Mouse (Mus musculus) heart, postnatal 0 days (tissue): ENCODE measurements at regions not wholly inside any gene's neighbourhood (a gene's known extent, or its start where the extent isn't known, plus 50 kb on each side); places are given as distances from the start of the nearest gene placed in this dataset.
A peak's percentile ranks its signal among the peaks of the same experiment; 100 is the strongest.
"Not testable (repeated sequence)": the region's sequence is repeated elsewhere in the genome, so short reads cannot be mapped to it uniquely, and the experiment has no call there.

Experiments
- ATAC-seq: fragments of 200-750 bp; cut with Nextera tagmentation; 2 replicates; pipeline ENCODE4 v1.8.0; 2017; ENCODE audit warnings: low read depth, moderate number of reproducible peaks, moderate library complexity; ENCODE audit not compliant: insufficient read depth
- DNase-seq: peaks from one replicate; pipeline ENCODE4 v3.0.0-alpha.2; 2016; ENCODE audit warnings: low spot score
- H3K27ac ChIP-seq: fragments of 300-500 bp; sonication (generic); 2 replicates; pipeline ENCODE4 v1.5.1; 2014; ENCODE audit warnings: low read depth, mild to moderate bottlenecking
- H3K27me3 ChIP-seq: fragments of 300-500 bp; sonication (generic); 2 replicates; pipeline ENCODE4 v1.6.1; 2014; ENCODE audit warnings: low read length, mixed read lengths; ENCODE audit not compliant: control insufficient read depth, insufficient read depth
- H3K36me3 ChIP-seq: fragments of 300-500 bp; sonication (generic); replicated peaks from 2 replicates; pipeline ENCODE4 v1.6.1; 2014; ENCODE audit warnings: low read length, mixed read lengths; ENCODE audit not compliant: control insufficient read depth, insufficient read depth
- H3K4me1 ChIP-seq: fragments of 300-500 bp; sonication (generic); 2 replicates; pipeline ENCODE4 v1.6.1; 2014; ENCODE audit warnings: antibody characterized with exemption; ENCODE audit not compliant: control insufficient read depth, insufficient read depth
- H3K4me2 ChIP-seq: fragments of 300-500 bp; sonication (generic); 2 replicates; pipeline ENCODE4 v1.6.1; 2014; ENCODE audit warnings: low read depth, mild to moderate bottlenecking, low read length, moderate library complexity
- H3K4me3 ChIP-seq: fragments of 300-500 bp; sonication (generic); 2 replicates; pipeline ENCODE4 v1.5.1; 2014; ENCODE audit warnings: low read depth, low read length
- H3K9ac ChIP-seq: fragments of 300-500 bp; sonication (generic); replicated peaks from 2 replicates; pipeline ENCODE4 v1.6.1; 2014; ENCODE audit warnings: low read depth, low read length, mixed read lengths
- H3K9me3 ChIP-seq: fragments of 300-500 bp; sonication (generic); replicated peaks from 2 replicates; pipeline ENCODE4 v1.6.1; 2016; ENCODE audit warnings: low read length; ENCODE audit not compliant: control insufficient read depth
- CTCF ChIP-seq: IDR thresholded peaks from 2 replicates; pipeline ENCODE4 v1.5.1; 2016; ENCODE audit warnings: antibody characterized with exemption, control low read depth, low read depth
- EP300 ChIP-seq: IDR thresholded peaks from 2 replicates; pipeline ENCODE4 v1.6.1; 2016; ENCODE audit warnings: antibody characterized with exemption, low read depth
- WGBS: fragments of 180-500 bp; shearing (Covaris S2); extraction: QIAGEN DNeasy Blood & Tissue Kit; methylation state at CpG from one replicate; pipeline ENCODE4 v1.1.7; 2014; 5-methylcytosine and 5-hydroxymethylcytosine counted together

DNA sequence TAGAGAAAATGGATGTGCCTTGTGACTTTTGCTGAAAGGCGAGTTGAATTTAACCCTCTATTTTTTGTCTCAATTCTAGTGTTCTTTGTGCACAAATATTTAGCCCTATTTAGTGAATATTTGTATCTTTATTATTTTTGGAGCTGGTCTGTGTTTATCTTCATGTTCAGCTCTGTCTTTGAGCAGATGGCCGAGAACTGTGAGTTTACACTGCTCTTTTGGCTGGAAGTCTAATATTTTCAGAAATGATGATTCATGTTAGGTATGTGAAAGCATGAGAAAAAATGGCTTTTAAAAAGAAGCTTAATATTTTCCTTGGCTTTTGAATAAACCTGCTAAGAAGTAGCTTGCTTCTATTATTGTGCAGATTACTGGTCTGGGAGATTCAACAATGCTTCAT, 505.4 kb downstream of the Sema5a start:
- 64% methylated on average over 2 of the region's 2 CpGs for WGBS
- Histone ChIP-seq H3K27ac (no peak overlapping the region), H3K36me3 (no peaks in the 10 kb centered on the region), H3K9me3 (no peaks in the 10 kb centered on the region), H3K4me2 (no peak overlapping the region), H3K4me3 (no peak overlapping the region), H3K27me3 (no peaks in the 10 kb centered on the region), H3K9ac (no peak overlapping the region), H3K4me1 (no peaks in the 10 kb centered on the region)
- no peak for TF ChIP-seq EP300
- no peak for TF ChIP-seq CTCF
- ATAC-seq = no peak
- no peak for DNase-seq

GRCm38 (mm10) chr15:32751991-32752390, 507.4 kb downstream of the Sema5a start:
- no peak for ATAC-seq
- no peaks in the 10 kb centered on the region for H3K36me3 ChIP-seq
- 42% methylated on average over 3 of the region's 3 CpGs for WGBS

DNA sequence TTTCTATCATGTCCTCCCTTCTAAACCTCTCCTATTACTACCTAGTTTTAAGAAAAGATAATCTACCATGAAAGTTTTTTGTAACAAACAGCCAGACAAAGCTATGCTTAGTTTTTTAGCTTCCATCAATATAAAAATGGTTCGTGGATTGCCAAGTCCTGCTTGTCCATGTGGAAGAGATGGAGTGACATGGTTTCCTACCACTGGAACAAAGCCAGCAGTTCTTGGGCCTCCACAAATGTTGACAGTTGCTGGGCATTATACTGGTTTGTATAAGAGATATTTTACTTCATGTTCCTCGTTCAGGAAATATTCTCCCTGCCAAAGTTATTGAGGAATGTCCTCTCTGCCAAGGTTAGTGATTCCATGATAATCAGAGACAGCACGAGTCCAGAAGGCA, 515.5 kb downstream of the Sema5a start:
- DNase-seq (no peak), ATAC-seq (no peak)
- Histone ChIP-seq H3K27me3 (no peaks in the 10 kb centered on the region), H3K9me3 (no peaks in the 10 kb centered on the region), H3K27ac (no peak overlapping the region), H3K4me3 (no peak overlapping the region), H3K9ac (no peak overlapping the region), H3K4me2 (no peak overlapping the region), H3K4me1 (no peaks in the 10 kb centered on the region), H3K36me3 (no peaks in the 10 kb centered on the region)
- WGBS = 37% methylated on average over 3 of the region's 3 CpGs
- TF ChIP-seq EP300 (no peak), CTCF (no peak)

More at GRCm38 (mm10) chr15:32751991-32752390, 507.4 kb downstream of the Sema5a start:
- H3K4me1 ChIP-seq = no peaks in the 10 kb centered on the region
- no peak for DNase-seq
- no peak overlapping the region for H3K4me3 ChIP-seq
- H3K27me3 ChIP-seq = no peaks in the 10 kb centered on the region
- no peak overlapping the region for H3K27ac ChIP-seq
- H3K4me2 ChIP-seq = no peak overlapping the region
- no peak overlapping the region for H3K9ac ChIP-seq
- H3K9me3 ChIP-seq = no peaks in the 10 kb centered on the region
- TF ChIP-seq EP300 (no peak), CTCF (no peak)

DNA sequence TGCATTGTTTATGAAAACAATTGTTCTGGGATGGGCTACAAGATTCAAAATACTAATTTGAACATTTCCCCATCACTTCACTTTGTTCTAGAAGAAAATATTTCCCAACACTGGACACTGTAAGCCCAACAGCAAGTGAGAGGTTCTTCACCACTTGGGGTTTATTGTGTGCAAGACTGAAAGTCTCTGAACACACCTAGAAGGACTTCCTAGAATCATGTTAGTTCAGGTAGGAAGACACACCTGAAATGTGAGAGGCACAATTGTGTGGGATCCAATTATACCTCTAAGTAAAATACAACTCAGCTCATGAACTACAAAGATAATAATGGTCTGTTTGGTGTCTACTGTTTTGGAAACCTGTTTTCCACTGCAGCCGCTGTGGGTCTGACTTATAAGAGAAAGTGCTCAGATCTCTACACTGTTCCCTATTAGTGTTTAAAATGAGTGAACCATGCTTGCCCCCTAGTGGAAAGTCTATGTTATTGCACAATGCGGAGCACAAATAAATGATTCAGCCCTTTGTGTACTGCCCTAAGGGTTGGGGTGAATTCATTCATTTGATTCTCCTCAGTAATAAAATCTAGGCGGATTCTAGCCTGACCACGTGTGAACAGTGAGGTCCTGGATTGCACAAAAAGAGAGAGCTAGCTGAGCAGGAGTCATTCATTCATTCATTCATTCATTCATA, 521.5 kb downstream of the Sema5a start:
- peak; percentile 36; the same call in 1 of the 2 replicates for ATAC-seq

DNA sequence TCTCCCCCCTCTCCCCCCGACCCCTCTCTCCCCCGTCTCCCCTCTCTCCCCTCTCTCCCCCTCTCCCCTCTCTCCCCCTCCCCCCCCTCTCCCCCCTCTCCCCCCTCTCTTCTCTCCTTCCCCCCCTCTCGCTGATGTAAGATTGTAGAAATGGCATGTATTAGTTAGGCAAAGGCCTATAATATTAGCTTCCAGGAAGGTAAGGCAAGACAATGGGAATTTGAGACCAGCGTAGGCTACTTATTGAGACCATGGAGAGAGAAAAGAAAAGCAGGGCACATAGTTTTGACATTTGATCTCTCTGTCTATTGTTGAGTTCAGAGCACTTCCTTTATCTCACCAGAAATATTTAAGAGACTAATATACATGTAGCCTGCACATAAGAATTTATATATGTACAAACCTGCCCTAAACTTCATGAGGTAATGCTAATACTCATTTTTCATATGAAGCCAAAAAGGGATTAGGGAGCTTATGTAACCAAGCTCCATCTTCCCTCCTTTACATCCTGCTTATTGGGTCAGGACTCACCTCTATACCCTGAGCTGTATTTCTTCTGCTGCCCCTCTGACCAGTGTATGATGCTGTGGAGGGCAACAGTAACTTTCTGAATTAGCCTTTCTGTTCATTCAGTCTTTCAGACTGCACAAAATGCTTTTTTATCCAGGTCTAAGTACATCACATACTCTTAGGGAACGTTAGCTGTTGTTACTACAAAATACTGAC, 522.3 kb downstream of the Sema5a start:
- Histone ChIP-seq H3K27ac (no peak overlapping the region), H3K4me3 (no peak overlapping the region), H3K9ac (no peak overlapping the region), H3K4me2 (no peak overlapping the region), H3K9me3 (no peaks in the 10 kb centered on the region), H3K27me3 (no peaks in the 10 kb centered on the region), H3K4me1 (no peaks in the 10 kb centered on the region), H3K36me3 (no peaks in the 10 kb centered on the region)
- ATAC-seq (no peak), DNase-seq (no peak)
- no peak for TF ChIP-seq EP300
- WGBS = 41% methylated on average over 4 of the region's 5 CpGs

More for the DNA sequence above, 521.5 kb downstream of the Sema5a start:
- H3K4me1 ChIP-seq = no peaks in the 10 kb centered on the region
- DNase-seq = peak; percentile 63
- H3K4me2 ChIP-seq = no peak overlapping the region
- H3K9ac ChIP-seq = no peak overlapping the region
- WGBS = 7% methylated on average over 4 of the region's 4 CpGs
- no peaks in the 10 kb centered on the region for H3K36me3 ChIP-seq
- no peak overlapping the region for H3K4me3 ChIP-seq
- no peaks in the 10 kb centered on the region for H3K9me3 ChIP-seq
- no peaks in the 10 kb centered on the region for H3K27me3 ChIP-seq
- no peak overlapping the region for H3K27ac ChIP-seq
- TF ChIP-seq CTCF (peak; percentile 84), EP300 (no peak)

GRCm38 (mm10) chr15:32778226-32778598, 533.6 kb downstream of the Sema5a start:
- H3K36me3 ChIP-seq, H3K27ac ChIP-seq, H3K9me3 ChIP-seq, DNase-seq, ATAC-seq, H3K9ac ChIP-seq, H3K27me3 ChIP-seq, H3K4me1 ChIP-seq: not testable (repeated sequence)
- 25% methylated on average over 5 of the region's 5 CpGs for WGBS
- peak overlapping the region; percentile 77 for H3K4me2 ChIP-seq
- peak overlapping the region; percentile 57 for H3K4me3 ChIP-seq
